Mouse (Mus musculus) heart, adult 8-10 months (tissue): ENCODE measurements at regions not wholly inside any gene's neighbourhood (a gene's known extent, or its start where the extent isn't known, plus 50 kb on each side); places are given as distances from the start of the nearest gene placed in this dataset.

Experiments
- DNase-seq: peaks from one replicate; pipeline ENCODE4 v3.0.0; 2022; ENCODE audit warnings: low spot score

GRCm38 (mm10) chr5:111595438-111595837 is 138.3 kb upstream of the Gm26897 start:
- DNase-seq = no peak

- DNase-seq = no peak
Measured at GRCm38 (mm10) chr5:111597733-111598132, 136.0 kb upstream of the Gm26897 start.

- no peak for DNase-seq
Measured at GRCm38 (mm10) chr5:111601711-111602521, 131.8 kb upstream of the Gm26897 start.

GRCm38 (mm10) chr5:111613687-111614086 is 120.0 kb upstream of the Gm26897 start:
- no peak for DNase-seq

- DNase-seq = peak; percentile 78
Measured at GRCm38 (mm10) chr5:111619974-111620373, 113.8 kb upstream of the Gm26897 start.

- peak; percentile 77 for DNase-seq
Measured at GRCm38 (mm10) chr5:111620626-111621025, 113.1 kb upstream of the Gm26897 start.

GRCm38 (mm10) chr5:111622481-111622880 is 111.2 kb upstream of the Gm26897 start:
- peak; percentile 39 for DNase-seq

GRCm38 (mm10) chr5:111626273-111626798 is 107.4 kb upstream of the Gm26897 start:
- no peak for DNase-seq

- DNase-seq = no peak
Measured at GRCm38 (mm10) chr5:111630313-111630844, 103.3 kb upstream of the Gm26897 start.

- DNase-seq = no peak
Measured at GRCm38 (mm10) chr5:111631572-111632161, 102.1 kb upstream of the Gm26897 start.

GRCm38 (mm10) chr5:111635092-111635491 is 98.6 kb upstream of the Gm26897 start:
- no peak for DNase-seq

- no peak for DNase-seq
Measured at GRCm38 (mm10) chr5:111636969-111637368, 96.8 kb upstream of the Gm26897 start.

- no peak for DNase-seq
Measured at GRCm38 (mm10) chr5:111638306-111638705, 95.4 kb upstream of the Gm26897 start.

GRCm38 (mm10) chr5:111639476-111640287 is 94.0 kb upstream of the Gm26897 start:
- DNase-seq = no peak

GRCm38 (mm10) chr5:111640976-111641375 is 92.7 kb upstream of the Gm26897 start:
- DNase-seq = no peak

GRCm38 (mm10) chr5:111641685-111642084 is 92.0 kb upstream of the Gm26897 start:
- DNase-seq = no peak

- DNase-seq = no peak
Measured at GRCm38 (mm10) chr5:111644142-111644541, 89.6 kb upstream of the Gm26897 start.

GRCm38 (mm10) chr5:111644788-111645187 is 88.9 kb upstream of the Gm26897 start:
- no peak for DNase-seq

GRCm38 (mm10) chr5:111647686-111648200 is 86.0 kb upstream of the Gm26897 start:
- no peak for DNase-seq

GRCm38 (mm10) chr5:111648481-111648880 is 85.2 kb upstream of the Gm26897 start:
- DNase-seq = peak; percentile 38

GRCm38 (mm10) chr5:111649012-111649411 is 84.7 kb upstream of the Gm26897 start:
- DNase-seq = peak; percentile 68

- no peak for DNase-seq
Measured at GRCm38 (mm10) chr5:111652472-111652871, 81.3 kb upstream of the Gm26897 start.
